Mouse (Mus musculus) brown adipose tissue, adult 24 weeks (tissue): ENCODE measurements around the gene Nr2e1. TPM values are rescaled to one million over a fixed set of nuclear protein-coding genes. Genes with fewer than 3 reads are reported as not detected.

ENCODE experiments used
- H3K27ac ChIP-seq: fragments of 200-500 bp; replicated peaks from 2 replicates; pipeline ENCODE4 v1.5.1; 2012; ENCODE audit warnings: low read depth, mild to moderate bottlenecking, low read length
- H3K4me1 ChIP-seq: fragments of 200-500 bp; 2 replicates; pipeline ENCODE4 v1.6.1; 2012; ENCODE audit warnings: low read length, mixed read lengths; ENCODE audit not compliant: control insufficient read depth, insufficient read depth, insufficient read length
- H3K4me3 ChIP-seq: fragments of 200-500 bp; 2 replicates; pipeline ENCODE4 v1.5.1; 2012; ENCODE audit warnings: low read depth, mild to moderate bottlenecking, low read length, moderate library complexity; ENCODE audit not compliant: insufficient read depth
- polyA plus RNA-seq: library from polyadenylated mRNA; stranded (reverse); fragments of >200 nt; gene quantifications from 2 replicates; pipeline ENCODE4 v1.2.4, GENCODE M21; 2012; ENCODE audit not compliant: missing spikeins, insufficient read depth, insufficient read length

Gene Nr2e1
- polyA plus RNA-seq, 1 experiment = not detected

- H3K4me3 ChIP-seq = no peak overlapping the region
- no peak overlapping the region for H3K27ac ChIP-seq
- H3K4me1 ChIP-seq = peaks cover 3% of the 10 kb centered on the region
Measured at GRCm38 (mm10) chr10:42533836-42534453, 49.5 kb downstream of the Nr2e1 start.

- Histone ChIP-seq H3K27ac (no peak overlapping the region), H3K4me1 (peaks cover 5% of the 10 kb centered on the region), H3K4me3 (no peak overlapping the region)
Measured at GRCm38 (mm10) chr10:42525682-42526081, 57.8 kb downstream of the Nr2e1 start.

GRCm38 (mm10) chr10:42523556-42524162, 59.8 kb downstream of the Nr2e1 start:
- no peak overlapping the region for H3K27ac ChIP-seq
- H3K4me3 ChIP-seq = no peak overlapping the region
- H3K4me1 ChIP-seq = peaks cover 7% of the 10 kb centered on the region

GRCm38 (mm10) chr10:42522912-42523311, 60.5 kb downstream of the Nr2e1 start:
- no peak overlapping the region for H3K4me3 ChIP-seq
- H3K4me1 ChIP-seq = peaks cover 7% of the 10 kb centered on the region
- no peak overlapping the region for H3K27ac ChIP-seq

GRCm38 (mm10) chr10:42521315-42521981, 62.0 kb downstream of the Nr2e1 start:
- Histone ChIP-seq H3K4me3 (no peak overlapping the region), H3K4me1 (peaks cover 7% of the 10 kb centered on the region), H3K27ac (peak overlapping the region; percentile 20)

GRCm38 (mm10) chr10:42518363-42518762, 65.1 kb downstream of the Nr2e1 start:
- H3K27ac ChIP-seq = no peak overlapping the region
- no peak overlapping the region for H3K4me3 ChIP-seq
- H3K4me1 ChIP-seq = 0 out of 2 replicates have a peak, but pooled peaks cover 4% of the 10 kb centered on the region

GRCm38 (mm10) chr10:42514125-42514524, 69.3 kb downstream of the Nr2e1 start:
- H3K4me3 ChIP-seq = no peak overlapping the region
- peaks cover 4% of the 10 kb centered on the region; the same call in 1 of the 2 replicates for H3K4me1 ChIP-seq
- H3K27ac ChIP-seq = no peak overlapping the region

Other genes with a start within 250 kb of the Nr2e1 start
- 90.6 and 104 TPM in 2 replicates for gene Afg1l, start 105.1 kb downstream of the Nr2e1 start, polyA plus RNA-seq
- gene Snx3, start 81.6 kb downstream of the Nr2e1 start, polyA plus RNA-seq = 163 and 187 TPM in 2 replicates
- 12.0 and 13.4 TPM in 2 replicates for gene Ostm1, start 190 bp upstream of the Nr2e1 start, polyA plus RNA-seq
- gene Sec63, start 177.9 kb upstream of the Nr2e1 start, polyA plus RNA-seq = 35.3 and 41.1 TPM in 2 replicates